ENCODE assay signal across 9 mouse cellular contexts in genomic region chr5:136703751-136704150, GRCm38 (mm10). TPM values are rescaled to one million over a fixed set of nuclear protein-coding genes. Genes with fewer than 3 reads are reported as not detected.
A peak's percentile ranks its signal among the peaks of the same experiment; 100 is the strongest.
DNase-seq lines count a peak whose midpoint lies in the region; ATAC-seq and TF ChIP-seq lines count a peak whose summit lies in the region.
"Had no signal": no experiment of that assay in that cellular context is flagged by ENCODE, and none has a peak within 500 bp of the region (broad histone marks: within the 10 kb centered on the region; RNA-seq: fewer than 3 reads in every experiment).

No protein-coding gene starts in this region.

- H3K4me1 ChIP-seq in neural tube, embryonic 15.5 days: no peaks in the 10 kb centered on the region
- H3K4me1 ChIP-seq in kidney, postnatal 0 days (replicated peaks; ENCODE audit: insufficient read depth, low read length): no peaks in the 10 kb centered on the region
- H3K4me1 ChIP-seq in liver, postnatal 0 days (ENCODE audit: insufficient read depth): no peaks in the 10 kb centered on the region; the same call in 1 of the 2 replicates
- H3K4me1 ChIP-seq: neural tube, embryonic 13.5 days had no signal

- H3K27me3 ChIP-seq in neural tube, embryonic 15.5 days (replicated peaks): 0 out of 2 replicates have a peak, but pooled peaks cover 3% of the 10 kb centered on the region
- H3K27me3 ChIP-seq in kidney, postnatal 0 days (ENCODE audit: insufficient read depth, low read length): no peaks in the 10 kb centered on the region
- H3K27me3 ChIP-seq in liver, postnatal 0 days (ENCODE audit: insufficient read depth, low read length): no peaks in the 10 kb centered on the region
- H3K27me3 ChIP-seq: neural tube, embryonic 13.5 days had no signal

- H3K27ac ChIP-seq in neural tube, embryonic 15.5 days (replicated peaks): no peak overlapping the region
- no peak overlapping the region for H3K27ac ChIP-seq in gastrocnemius, adult 2 months
- H3K27ac ChIP-seq in kidney, postnatal 0 days: no peak overlapping the region
- H3K27ac ChIP-seq in liver, postnatal 0 days (ENCODE audit: low read depth): no peak overlapping the region
- H3K27ac ChIP-seq: neural tube, embryonic 13.5 days had no signal

- ATAC-seq in neural tube, embryonic 15.5 days (ENCODE audit: low FRiP score): no peak
- 0 out of 2 replicates have a peak, but pooled peaks have one; percentile 42 for ATAC-seq in kidney, postnatal 0 days (replicated peaks; ENCODE audit: low FRiP score, low read depth)
- no peak for ATAC-seq in liver, postnatal 0 days

- WGBS in neural tube, embryonic 15.5 days: 45% methylated on average over 3 of the region's 3 CpGs
- 44% methylated on average over 3 of the region's 3 CpGs for WGBS in kidney, postnatal 0 days
- 33% methylated on average over 3 of the region's 3 CpGs for WGBS in liver, postnatal 0 days (ENCODE audit: insufficient replicate concordance)

- peak; percentile 90 for TF ChIP-seq CTCF in gastrocnemius, adult 2 months (IDR thresholded peaks at IDR 0.05)
- TF ChIP-seq CTCF in kidney, postnatal 0 days (IDR thresholded peaks at IDR 0.05; ENCODE audit: low read depth): peak; percentile 68
- TF ChIP-seq CTCF in liver, postnatal 0 days (IDR thresholded peaks at IDR 0.05; ENCODE audit: low read depth): peak; percentile 78

- H3K36me3 ChIP-seq in neural tube, embryonic 15.5 days: no peaks in the 10 kb centered on the region
- H3K36me3 ChIP-seq in kidney, postnatal 0 days (ENCODE audit: insufficient read depth, low read length): no peaks in the 10 kb centered on the region
- no peaks in the 10 kb centered on the region for H3K36me3 ChIP-seq in liver, postnatal 0 days (replicated peaks; ENCODE audit: insufficient read depth, low read length)
- H3K36me3 ChIP-seq: neural tube, embryonic 13.5 days had no signal

- peak; percentile 43 for DNase-seq in neural tube, embryonic 10.5 days (ENCODE audit: extremely low spot score, low spot score)
- DNase-seq in c-Kit-positive CD71-positive TER-119-positive erythroid progenitor cells, embryonic 14.5 days (ENCODE audit: low spot score): peak; percentile 55
- DNase-seq in gastrocnemius, adult 2 months: peak; percentile 84
- DNase-seq in kidney, postnatal 0 days (ENCODE audit: low spot score): peak; percentile 63
- peak; percentile 77 for DNase-seq in liver, postnatal 0 days
- DNase-seq in right cerebral cortex, adult 18-20 months: peak; percentile 56
- peak; percentile 94 for DNase-seq in thymus, postnatal 4 days

- TF ChIP-seq EP300 in liver, postnatal 0 days (IDR thresholded peaks at IDR 0.05; ENCODE audit: low read depth): no peak

- H3K9me3 ChIP-seq in neural tube, embryonic 15.5 days (replicated peaks): no peaks in the 10 kb centered on the region
- no peaks in the 10 kb centered on the region for H3K9me3 ChIP-seq in kidney, postnatal 0 days (replicated peaks; ENCODE audit: low read length)
- no peaks in the 10 kb centered on the region for H3K9me3 ChIP-seq in liver, postnatal 0 days (ENCODE audit: low read length)
- H3K9me3 ChIP-seq: neural tube, embryonic 13.5 days had no signal

- no peak overlapping the region for H3K4me2 ChIP-seq in neural tube, embryonic 15.5 days
- no peak overlapping the region for H3K4me2 ChIP-seq in kidney, postnatal 0 days (ENCODE audit: low read length)
- no peak overlapping the region for H3K4me2 ChIP-seq in liver, postnatal 0 days (ENCODE audit: low read depth, low read length)
- H3K4me2 ChIP-seq: neural tube, embryonic 13.5 days had no signal

- no peak overlapping the region for H3K4me3 ChIP-seq in neural tube, embryonic 15.5 days (replicated peaks)
- no peak overlapping the region for H3K4me3 ChIP-seq in gastrocnemius, adult 2 months
- H3K4me3 ChIP-seq in kidney, postnatal 0 days (replicated peaks; ENCODE audit: low read depth, low read length): no peak overlapping the region
- no peak overlapping the region for H3K4me3 ChIP-seq in liver, postnatal 0 days (ENCODE audit: low read depth, low read length)
- H3K4me3 ChIP-seq: neural tube, embryonic 13.5 days had no signal

- intact Hi-C loops in gastrocnemius, adult 2 months (cut with DNase I): loop anchor here (10.0 kb wide), 1 partner anchor 79 kb away; no protein-coding TSS in a partner anchor

- H3K9ac ChIP-seq in neural tube, embryonic 15.5 days (replicated peaks): no peak overlapping the region
- H3K9ac ChIP-seq in kidney, postnatal 0 days (ENCODE audit: low read depth, low read length): no peak overlapping the region
- no peak overlapping the region for H3K9ac ChIP-seq in liver, postnatal 0 days (replicated peaks)
- H3K9ac ChIP-seq: neural tube, embryonic 13.5 days had no signal

RNA-seq across cellular contexts. Expression of gene Myl10, which starts 10.8 kb away (rescaled TPM):
- 5.3 TPM in 1 of 2 replicates, not detected in the other for polyA plus RNA-seq in neural tube, embryonic 15.5 days (2015; fragmentation: Nextera tagmentation; extraction: Ambion mirVana)
- total RNA-seq in gastrocnemius, adult 2 months (2021): 1 to 10 TPM in 1 of 2 experiments, not detected in 1; 3.5 TPM
- polyA plus RNA-seq in kidney, postnatal 0 days (2015; fragmentation: Nextera tagmentation; extraction: Ambion mirVana): not detected in 2 replicates
- polyA plus RNA-seq in liver, postnatal 0 days (2015; fragmentation: Nextera tagmentation; extraction: Ambion mirVana): not detected in 2 replicates
- polyA plus RNA-seq: neural tube, embryonic 13.5 days had no signal

Comparison
In these comparisons a context has a peak if more than half of its experiments do, and no peak if none do; other contexts are left out.
1. DNase-seq: peak in every context shown above with its lines; median percentile 94 in thymus, postnatal 4 days; 84 in gastrocnemius, adult 2 months; 77 in liver, postnatal 0 days; 63 in kidney, postnatal 0 days; 56 in right cerebral cortex, adult 18-20 months; 55 in c-Kit-positive CD71-positive TER-119-positive erythroid progenitor cells, embryonic 14.5 days; 43 in neural tube, embryonic 10.5 days.